In genomic region chr8:25331161-25331776, GRCm38 (mm10) we compare ENCODE assay signal across 12 mouse cellular contexts.
A peak's percentile ranks its signal among the peaks of the same experiment; 100 is the strongest.
DNase-seq lines count a peak whose midpoint lies in the region; ATAC-seq lines count a peak whose summit lies in the region.
"Had no signal": no experiment of that assay in that cellular context is flagged by ENCODE, and none has a peak within 500 bp of the region (broad histone marks: within the 10 kb centered on the region; RNA-seq: fewer than 3 reads in every experiment).

No protein-coding gene starts in this region.

- H3K27me3 ChIP-seq in limb, embryonic 12.5 days, result no peaks in the 10 kb centered on the region
- H3K27me3 ChIP-seq: midbrain, embryonic 15.5 days had no signal

- peak; percentile 7 for DNase-seq in adrenal gland, postnatal 25 days
- no peak for DNase-seq in adrenal gland, adult 8-10 months
- peak; percentile 18 for DNase-seq in Muller cell, postnatal 12 days (ENCODE audit: inconsistent ontology term)
- peak; percentile 47 for DNase-seq in kidney, adult 11 months
- DNase-seq in urinary bladder, postnatal 14 days (ENCODE audit: low spot score), result no peak
- DNase-seq in cerebellum, postnatal 14 days, result no peak
- DNase-seq: B cell, adult 2 months; gastrocnemius, postnatal 14 days; right cerebral cortex, adult 18-20 months had no signal

- H3K27ac ChIP-seq in limb, embryonic 12.5 days, result peak overlapping the region; percentile 78
- H3K27ac ChIP-seq: midbrain, embryonic 15.5 days had no signal

- H3K36me3 ChIP-seq in limb, embryonic 12.5 days, result no peaks in the 10 kb centered on the region
- H3K36me3 ChIP-seq: midbrain, embryonic 15.5 days had no signal

- H3K4me3 ChIP-seq in limb, embryonic 12.5 days (replicated peaks), result no peak overlapping the region
- H3K4me3 ChIP-seq: midbrain, embryonic 15.5 days had no signal

- no peak overlapping the region for H3K4me2 ChIP-seq in limb, embryonic 12.5 days
- H3K4me2 ChIP-seq: midbrain, embryonic 15.5 days had no signal

- H3K9ac ChIP-seq in limb, embryonic 12.5 days (replicated peaks), result no peak overlapping the region
- H3K9ac ChIP-seq: midbrain, embryonic 15.5 days had no signal

- peaks cover 3% of the 10 kb centered on the region; the same call in 1 of the 2 replicates for H3K9me3 ChIP-seq in limb, embryonic 12.5 days
- H3K9me3 ChIP-seq: midbrain, embryonic 15.5 days had no signal

- 39% methylated on average over 7 of the region's 7 CpGs for WGBS in limb, embryonic 12.5 days

- no peak for ATAC-seq in limb, embryonic 12.5 days (ENCODE audit: insufficient number of reproducible peaks, insufficient read depth, low FRiP score, low TSS enrichment, low read depth)
- no peak for ATAC-seq in megakaryocyte, adult 5-6 weeks (ENCODE audit: poor library complexity, severe bottlenecking)
- ATAC-seq: midbrain, embryonic 15.5 days had no signal

- peaks cover 42% of the 10 kb centered on the region for H3K4me1 ChIP-seq in limb, embryonic 12.5 days (replicated peaks)
- H3K4me1 ChIP-seq: midbrain, embryonic 15.5 days had no signal

Comparison
In these comparisons a context has a peak if more than half of its experiments do, and no peak if none do; other contexts are left out.
1. DNase-seq: peak in adrenal gland, postnatal 25 days (single experiment), Muller cell, postnatal 12 days (single experiment) and kidney, adult 11 months (single experiment); none in adrenal gland, adult 8-10 months (single experiment), urinary bladder, postnatal 14 days (single experiment) and cerebellum, postnatal 14 days (0 of 2).